Mouse (Mus musculus): ENCODE results near the gene Lrba.
A peak's percentile ranks its signal among the peaks of the same experiment; 100 is the strongest.

Gene Lrba

GRCm38 (mm10) chr3:86268074-86268702, 43.7 kb downstream of the Lrba start:
- peak; percentile 18 for DNase-seq

- DNase-seq, result no peak
These were observed 51.2 kb downstream of the Lrba start for GRCm38 (mm10) chr3:86275651-86276050.

- no peak for DNase-seq
These were observed 66.8 kb downstream of the Lrba start for GRCm38 (mm10) chr3:86291326-86291725.

GRCm38 (mm10) chr3:86294866-86295265, 70.4 kb downstream of the Lrba start:
- DNase-seq, result no peak

GRCm38 (mm10) chr3:86296214-86296613, 71.7 kb downstream of the Lrba start:
- DNase-seq, result no peak

GRCm38 (mm10) chr3:86308833-86309232, 84.4 kb downstream of the Lrba start:
- DNase-seq, result no peak

- no peak for DNase-seq
These were observed 85.7 kb downstream of the Lrba start for GRCm38 (mm10) chr3:86310216-86310615.

- DNase-seq, result no peak
These were observed 86.9 kb downstream of the Lrba start for GRCm38 (mm10) chr3:86311406-86311805.

DNA sequence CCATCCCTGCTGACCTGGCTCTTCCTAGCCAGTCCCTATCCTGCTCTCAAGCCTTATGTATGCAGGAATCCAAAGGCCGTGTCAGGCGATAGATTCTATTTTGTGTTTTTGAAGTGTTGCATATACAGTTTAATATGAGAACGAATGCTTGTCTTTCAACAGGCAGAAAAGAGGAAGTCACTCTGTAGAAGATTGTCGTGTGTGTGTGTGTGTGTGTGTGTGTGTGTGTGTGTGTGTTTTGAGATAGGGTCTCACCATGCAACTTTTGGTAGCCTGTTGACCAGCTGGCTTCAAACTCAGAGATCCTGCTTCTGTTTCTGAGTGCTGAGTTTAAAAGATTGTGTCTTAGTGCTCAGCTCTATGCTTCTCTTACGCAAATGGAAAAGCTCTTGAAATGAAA, 93.2 kb downstream of the Lrba start:
- no peak for DNase-seq

- DNase-seq, result peak; percentile 56
These were observed 104.1 kb downstream of the Lrba start for GRCm38 (mm10) chr3:86328531-86328930.

DNA sequence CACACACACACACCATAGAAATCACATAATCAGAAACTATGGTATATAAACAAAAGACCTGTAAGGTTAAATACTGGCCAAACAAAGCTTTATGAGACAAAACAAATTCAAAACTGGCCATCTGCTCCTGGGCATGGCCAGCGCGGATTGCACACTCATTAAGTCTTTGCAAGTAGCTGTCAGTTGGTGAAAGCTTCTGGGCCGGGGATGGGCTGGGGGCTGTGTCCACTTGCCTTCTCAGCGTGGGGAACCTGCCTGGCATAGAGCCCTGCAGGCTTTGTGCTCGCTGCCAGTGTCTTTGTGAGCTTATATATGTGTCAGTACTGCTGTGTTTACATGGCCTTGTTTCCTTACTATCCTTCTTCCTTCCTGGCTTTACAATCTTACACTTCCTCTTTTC, 118.8 kb downstream of the Lrba start:
- DNase-seq, result no peak

GRCm38 (mm10) chr3:86362486-86362885, 138.0 kb downstream of the Lrba start:
- no peak for DNase-seq

DNA sequence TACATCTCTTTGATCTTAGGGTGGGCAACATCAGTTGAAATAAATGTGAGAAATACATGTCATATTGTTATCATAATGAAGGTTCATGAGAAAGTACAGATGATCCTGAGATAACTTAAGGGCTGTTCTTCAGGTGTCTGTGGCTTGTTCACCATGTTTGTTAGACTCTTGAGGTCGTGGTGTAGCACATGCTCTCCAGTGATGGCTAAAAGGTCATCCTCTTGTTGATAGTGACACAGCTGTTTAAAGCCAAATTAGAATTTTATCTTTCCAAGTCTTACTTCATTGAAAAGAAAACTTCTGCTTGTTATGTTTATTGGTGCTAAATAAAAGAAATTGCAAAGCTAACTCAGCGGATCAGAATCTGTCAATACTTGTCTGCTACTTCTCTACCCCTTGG, 147.0 kb downstream of the Lrba start:
- no peak for DNase-seq

DNA sequence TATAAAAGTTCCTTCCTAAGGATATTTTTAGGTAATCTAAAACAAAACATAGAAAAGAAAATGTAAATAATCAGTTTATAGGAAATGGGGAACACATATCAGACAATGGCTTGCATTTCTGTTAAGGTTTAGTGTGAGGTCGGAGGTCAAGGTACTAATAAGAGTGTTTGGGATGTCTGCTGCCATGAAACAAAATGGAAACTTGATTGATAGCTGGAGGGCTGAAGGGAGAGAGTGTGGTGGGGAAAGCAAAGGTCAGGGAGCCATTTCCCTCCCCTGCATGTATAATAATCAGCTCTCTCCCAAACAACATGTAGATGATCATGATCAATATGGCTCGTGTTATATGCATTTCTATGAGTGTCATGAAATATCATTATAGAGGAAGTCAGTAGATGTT, 150.8 kb downstream of the Lrba start:
- no peak for DNase-seq

DNA sequence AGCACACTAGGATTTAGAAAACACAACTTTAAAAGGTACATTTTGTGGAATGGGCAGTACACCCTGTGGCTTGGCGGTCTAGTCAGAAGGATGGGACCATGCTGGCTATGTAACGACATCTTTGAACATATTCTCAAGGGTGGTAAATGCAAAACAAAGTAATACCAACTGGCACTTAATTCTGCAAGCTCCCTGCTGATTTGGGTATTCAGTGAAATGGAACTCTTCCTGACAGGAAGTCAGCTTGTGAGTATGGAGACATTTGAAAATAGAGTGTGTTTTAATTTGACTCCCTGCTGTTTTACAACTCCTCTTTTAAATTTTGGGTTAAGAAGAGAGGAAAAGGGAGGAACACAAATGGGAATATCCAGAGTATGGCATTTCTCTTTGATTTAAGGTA, 158.1 kb downstream of the Lrba start:
- no peak for DNase-seq

GRCm38 (mm10) chr3:86385047-86385446, 160.6 kb downstream of the Lrba start:
- no peak for DNase-seq

DNA sequence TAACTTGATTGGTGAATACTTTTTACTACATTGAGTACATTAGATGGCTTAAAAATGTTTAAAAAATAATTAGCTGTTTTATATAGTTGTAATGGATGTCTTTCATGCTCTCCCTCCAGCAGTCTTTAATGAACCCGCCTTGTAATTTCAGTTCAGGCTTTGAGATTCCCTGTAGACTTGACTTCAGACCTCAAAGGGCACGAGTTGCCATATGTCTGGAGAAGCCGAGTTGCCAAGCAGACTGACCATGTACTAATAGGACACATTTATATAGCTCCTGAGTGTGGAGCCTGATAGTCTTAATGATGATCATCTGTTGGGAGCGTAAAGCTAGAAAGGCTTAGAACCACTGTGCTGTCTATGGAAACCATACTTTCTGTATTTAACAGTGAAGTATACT, 161.8 kb downstream of the Lrba start:
- no peak for DNase-seq

- no peak for DNase-seq
These were observed 199.3 kb downstream of the Lrba start for GRCm38 (mm10) chr3:86423828-86424227.

GRCm38 (mm10) chr3:86426733-86427132, 202.3 kb downstream of the Lrba start:
- no peak for DNase-seq

DNA sequence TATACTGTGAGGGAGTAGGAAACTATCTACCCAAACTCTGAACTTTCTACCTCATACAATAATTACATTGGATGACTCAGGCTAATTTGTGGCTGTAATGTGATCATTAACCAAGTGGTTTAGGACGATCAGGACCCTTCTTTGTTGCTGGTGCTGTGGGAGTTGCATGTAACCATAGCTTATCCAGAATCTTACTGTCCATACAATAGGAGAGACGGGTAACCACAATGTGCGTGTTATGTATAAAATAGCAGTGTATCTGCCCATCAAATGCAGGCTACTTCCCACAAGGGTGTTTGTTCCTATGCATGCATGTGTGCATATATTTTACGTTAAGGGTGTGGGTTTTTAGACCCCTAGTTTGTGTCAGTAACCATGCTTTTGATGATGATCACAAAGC, 219.0 kb downstream of the Lrba start:
- no peak for DNase-seq

DNA sequence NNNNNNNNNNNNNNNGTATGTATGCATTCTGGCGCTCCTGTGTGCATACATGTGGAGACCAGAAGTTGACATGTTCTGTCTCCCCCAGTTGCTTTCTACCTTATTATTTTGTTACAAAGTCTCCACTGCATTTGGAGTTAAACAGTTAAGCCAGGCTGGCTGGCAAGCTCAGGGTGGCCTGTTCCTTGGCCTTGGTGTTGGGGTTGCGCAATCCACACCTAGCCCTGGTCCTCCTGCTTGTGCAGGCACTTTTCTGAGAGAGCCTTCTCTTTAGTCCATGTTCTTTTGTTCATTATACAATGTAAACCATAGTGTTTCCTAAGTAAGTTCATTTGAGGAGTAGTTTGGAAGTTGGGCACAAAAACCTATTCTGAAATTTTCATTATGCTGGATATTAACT, 226.7 kb downstream of the Lrba start:
- no peak for DNase-seq

GRCm38 (mm10) chr3:86461582-86461981, 237.1 kb downstream of the Lrba start:
- no peak for DNase-seq

- DNase-seq, result no peak
These were observed 265.5 kb downstream of the Lrba start for GRCm38 (mm10) chr3:86489992-86490391.

DNA sequence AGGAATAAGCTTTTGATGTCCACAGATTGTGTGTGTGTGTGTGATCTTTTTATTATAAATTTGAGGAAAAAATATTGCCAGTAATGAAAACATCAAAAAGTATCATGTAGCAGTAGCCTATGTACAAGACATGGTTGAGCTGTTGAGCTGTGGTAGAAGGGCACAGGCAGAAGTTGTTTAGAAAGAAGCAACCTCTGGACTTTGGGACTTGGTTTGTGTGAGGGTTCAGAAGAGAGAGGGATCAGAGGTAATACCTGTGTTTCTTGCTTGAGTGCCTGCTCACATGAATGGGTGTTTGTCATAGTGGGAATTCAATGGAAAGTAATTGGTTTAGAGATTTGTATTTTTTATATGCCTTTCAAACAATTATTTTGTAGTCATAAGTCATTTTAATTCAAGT, 276.1 kb downstream of the Lrba start:
- DNase-seq, result no peak

GRCm38 (mm10) chr3:86518506-86519109, 294.1 kb downstream of the Lrba start:
- DNase-seq, result no peak

All from thymus, postnatal 4 days (tissue).